Mouse (Mus musculus): ENCODE measurements around the gene Zscan2.

The Zscan2 gene

GRCm38 (mm10) chr7:80885666-80886065 is 24.9 kb downstream of the Zscan2 start:
- no peak for DNase-seq

GRCm38 (mm10) chr7:80888595-80888994 is 27.9 kb downstream of the Zscan2 start:
- no peak for DNase-seq

- no peak for DNase-seq
Observed at GRCm38 (mm10) chr7:80889021-80889511, 28.3 kb downstream of the Zscan2 start.

DNA sequence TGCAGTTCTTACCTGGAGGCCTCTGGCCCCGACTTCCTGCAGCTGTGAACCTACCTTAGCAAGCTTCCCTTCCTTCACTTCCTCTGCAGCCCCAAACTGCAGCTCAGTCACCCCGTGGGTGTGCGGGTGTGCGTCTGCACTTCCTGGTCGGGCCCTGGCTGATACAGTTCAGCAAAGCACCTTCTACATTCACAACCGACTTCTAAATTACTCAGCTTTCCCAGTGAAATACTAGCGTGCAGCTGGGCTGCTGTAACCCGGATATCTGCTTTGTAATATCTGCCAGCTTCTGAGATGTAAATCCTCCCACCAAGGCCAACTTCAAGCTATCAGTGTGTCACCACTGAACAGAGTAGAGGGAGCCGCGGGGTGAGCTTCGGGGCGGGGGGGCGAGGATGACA is 29.1 kb downstream of the Zscan2 start:
- DNase-seq = no peak

- DNase-seq = peak; percentile 48 to 54
Observed at GRCm38 (mm10) chr7:80893086-80893752, 32.5 kb downstream of the Zscan2 start.

GRCm38 (mm10) chr7:80893753-80894129 is 33.0 kb downstream of the Zscan2 start:
- DNase-seq = peak in 1 of 2 experiments; percentile 23

DNA sequence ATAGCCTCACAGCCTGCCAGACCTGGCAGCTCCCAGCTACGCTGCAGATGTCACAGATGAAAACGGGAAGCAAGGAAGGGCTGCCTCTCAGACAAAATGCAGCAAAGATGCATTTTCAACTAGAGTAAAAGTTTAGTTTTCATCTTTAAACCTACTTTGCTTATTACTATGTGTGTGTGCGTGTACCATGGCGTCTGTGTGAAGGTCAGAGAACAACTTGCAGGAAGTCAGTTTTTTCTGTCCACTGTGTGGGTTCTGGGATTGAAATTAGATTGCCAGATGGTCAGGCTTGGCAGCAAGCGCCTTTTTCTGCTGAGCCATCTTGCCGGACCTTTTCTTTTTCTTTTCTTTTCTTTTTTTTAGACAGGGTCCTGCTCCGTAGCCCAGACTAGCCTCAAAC is 33.5 kb downstream of the Zscan2 start:
- DNase-seq = peak; percentile 53 to 54

GRCm38 (mm10) chr7:80894815-80895519 is 34.2 kb downstream of the Zscan2 start:
- no peak for DNase-seq

DNA sequence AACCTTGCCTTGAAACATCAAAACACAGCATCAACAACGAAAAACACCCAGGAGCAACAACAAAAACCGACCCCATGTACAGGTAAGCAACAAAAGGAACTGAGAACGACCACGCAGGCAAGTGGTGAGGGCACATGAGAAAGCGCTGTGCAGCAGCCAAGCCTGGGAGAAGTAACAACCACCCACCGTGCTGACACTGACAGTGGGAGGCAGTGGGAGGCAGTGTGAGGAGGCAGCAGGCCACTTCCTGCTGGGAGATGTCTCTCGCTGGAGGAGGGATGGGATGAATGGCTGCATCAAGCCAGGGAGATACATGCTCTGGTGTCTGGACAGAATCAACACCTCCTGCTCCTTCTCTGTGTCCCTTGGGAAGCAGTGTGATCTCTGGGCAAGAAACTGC is 36.4 kb downstream of the Zscan2 start:
- no peak for DNase-seq

GRCm38 (mm10) chr7:80897721-80898120 is 37.0 kb downstream of the Zscan2 start:
- DNase-seq = no peak

DNA sequence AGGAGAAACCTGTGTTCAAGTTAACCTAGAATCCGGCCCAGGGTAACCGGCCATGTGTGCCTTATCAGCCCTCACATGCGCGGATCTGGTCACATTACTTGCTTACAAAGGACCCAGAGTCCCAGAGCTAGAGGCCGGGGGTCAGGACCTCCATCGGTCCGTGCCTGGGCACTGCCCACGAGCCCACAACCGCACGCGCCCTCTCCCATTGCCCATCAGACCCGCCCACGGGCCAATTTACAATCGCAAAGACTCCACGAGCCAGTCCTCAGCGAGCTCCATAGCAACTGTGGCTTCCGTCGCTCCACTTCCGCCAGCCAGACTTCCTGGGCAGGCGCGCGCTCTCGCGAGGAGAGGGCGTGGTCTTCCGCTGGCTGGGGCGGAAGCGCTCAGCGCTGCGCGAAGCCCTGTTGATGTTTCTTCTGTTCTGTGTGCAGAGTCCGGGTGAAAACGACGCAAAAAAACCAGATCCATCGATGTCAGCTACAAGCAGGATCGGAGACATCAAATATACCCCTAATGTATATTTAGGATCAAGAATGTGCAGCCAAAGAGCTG is 40.3 kb downstream of the Zscan2 start, which contains the start of gene Wdr73:
Wdr73 (minus strand) TSS at position 326 of the 558 bp plus-strand sequence.
- peak; percentile 81 to 86 for DNase-seq

- no peak for DNase-seq
Observed at GRCm38 (mm10) chr7:80901541-80902274, 41.0 kb downstream of the Zscan2 start.

GRCm38 (mm10) chr7:80903625-80904422 is 43.1 kb downstream of the Zscan2 start:
- DNase-seq = no peak

- peak; percentile 52 to 61 for DNase-seq
Observed at GRCm38 (mm10) chr7:80904921-80905515, 44.3 kb downstream of the Zscan2 start, which contains the start of gene Nmb. Gene Nmb, minus strand, starts transcription at chr7:80905076.

GRCm38 (mm10) chr7:80911053-80911452 is 50.3 kb downstream of the Zscan2 start:
- DNase-seq = no peak

GRCm38 (mm10) chr7:80912496-80912895 is 51.8 kb downstream of the Zscan2 start:
- no peak for DNase-seq

GRCm38 (mm10) chr7:80917916-80918465 is 57.3 kb downstream of the Zscan2 start:
- DNase-seq = no peak

- DNase-seq = no peak
Observed at GRCm38 (mm10) chr7:80918982-80919646, 58.4 kb downstream of the Zscan2 start.

- DNase-seq = no peak
Observed at GRCm38 (mm10) chr7:80919647-80920008, 58.9 kb downstream of the Zscan2 start.

GRCm38 (mm10) chr7:80923165-80923564 is 62.4 kb downstream of the Zscan2 start:
- no peak for DNase-seq

All from cerebellum, postnatal 36 days (tissue).